Mouse (Mus musculus) lung, postnatal 10 days (tissue): ENCODE data around the gene Crybg1.
"Not testable (repeated sequence)": the region's sequence is repeated elsewhere in the genome, so short reads cannot be mapped to it uniquely, and the experiment has no call there.

Experiments
- DNase-seq: peaks from one replicate; pipeline ENCODE4 v3.0.0; 2021

Crybg1 gene

DNA sequence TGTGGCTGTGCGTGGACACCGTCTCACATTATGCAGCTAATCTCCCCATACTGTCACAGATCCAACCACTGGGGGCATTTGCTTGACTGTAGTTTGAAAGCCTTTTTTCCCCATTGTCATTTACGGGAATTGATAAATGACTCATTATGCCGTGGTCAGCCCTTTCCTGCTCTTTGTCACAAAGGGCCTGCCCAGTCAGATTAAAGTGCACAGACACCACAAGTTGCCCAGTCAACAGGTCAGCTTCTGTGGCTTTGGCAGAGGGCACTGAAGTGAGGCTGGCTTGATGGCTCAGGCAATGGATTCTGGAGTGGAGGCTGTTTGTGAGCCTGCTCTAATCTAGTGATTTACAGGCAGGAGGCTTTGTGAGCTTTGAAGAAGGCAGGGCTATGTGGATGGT, 204.9 kb downstream of the Crybg1 start:
- DNase-seq: no peak

DNA sequence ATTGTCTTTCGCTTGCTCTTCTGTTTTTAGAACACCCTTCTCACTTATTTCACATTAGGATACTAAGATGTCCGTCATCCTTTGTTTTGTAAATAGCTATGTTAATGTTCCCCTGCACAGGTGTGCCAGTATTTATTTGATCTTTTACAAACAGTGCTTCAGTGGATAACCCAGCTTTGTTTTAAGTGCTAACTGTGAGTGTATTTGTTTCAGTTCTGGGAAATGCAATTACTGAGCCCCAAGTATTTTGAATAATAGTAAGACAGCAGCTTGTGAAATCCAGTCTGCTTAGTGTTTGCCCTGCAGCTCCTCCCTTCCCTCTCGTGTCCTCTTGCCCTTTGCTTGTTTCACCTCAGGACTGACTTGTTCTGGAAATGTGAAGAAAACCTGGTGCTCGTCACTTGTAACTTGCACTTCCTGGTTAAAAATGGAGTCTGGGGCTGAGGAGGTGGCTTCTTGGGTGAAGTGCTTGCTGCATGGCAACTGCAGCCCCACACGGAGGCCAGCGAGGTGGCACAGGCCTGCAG, 209.5 kb downstream of the Crybg1 start:
- no peak for DNase-seq

DNA sequence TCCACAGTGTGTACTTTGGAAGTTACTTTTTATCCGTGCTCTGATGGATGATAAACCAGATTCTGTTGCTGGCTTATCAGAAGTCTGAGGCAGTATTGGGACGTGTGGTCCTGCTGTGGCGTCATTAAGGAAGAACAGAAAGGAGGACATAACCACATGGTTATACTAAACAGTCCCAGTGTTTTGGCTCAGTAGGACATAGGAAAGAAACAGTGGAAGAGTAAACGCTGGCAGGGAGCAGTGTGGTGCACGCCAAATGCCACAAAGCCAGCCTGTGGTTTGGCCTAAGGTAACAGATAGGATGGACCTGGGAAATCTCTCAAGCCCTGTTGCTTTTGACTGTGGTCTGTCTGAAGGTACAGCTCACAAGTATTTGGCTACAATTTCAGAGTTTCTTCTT, 220.1 kb downstream of the Crybg1 start:
- no peak for DNase-seq

DNA sequence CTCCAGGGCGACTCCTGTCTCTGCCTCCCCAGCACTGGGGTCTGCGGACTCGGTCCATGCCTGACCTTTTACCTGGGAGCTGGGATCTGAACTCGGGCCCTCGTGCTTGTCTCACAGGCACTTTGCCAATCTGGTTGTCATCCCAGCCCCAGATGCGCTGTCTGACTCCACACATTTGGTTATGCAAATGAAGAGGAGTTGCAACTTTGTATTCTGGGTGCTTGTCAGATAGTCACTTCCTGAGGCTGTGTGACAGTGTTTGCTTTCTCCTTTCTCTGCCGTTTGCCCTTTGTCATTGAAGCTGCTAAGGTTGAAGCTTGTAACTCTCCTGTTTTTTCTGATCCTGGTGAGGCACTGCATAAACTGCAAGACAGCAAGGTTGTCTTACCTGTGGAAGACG, 220.9 kb downstream of the Crybg1 start:
- no peak for DNase-seq

DNA sequence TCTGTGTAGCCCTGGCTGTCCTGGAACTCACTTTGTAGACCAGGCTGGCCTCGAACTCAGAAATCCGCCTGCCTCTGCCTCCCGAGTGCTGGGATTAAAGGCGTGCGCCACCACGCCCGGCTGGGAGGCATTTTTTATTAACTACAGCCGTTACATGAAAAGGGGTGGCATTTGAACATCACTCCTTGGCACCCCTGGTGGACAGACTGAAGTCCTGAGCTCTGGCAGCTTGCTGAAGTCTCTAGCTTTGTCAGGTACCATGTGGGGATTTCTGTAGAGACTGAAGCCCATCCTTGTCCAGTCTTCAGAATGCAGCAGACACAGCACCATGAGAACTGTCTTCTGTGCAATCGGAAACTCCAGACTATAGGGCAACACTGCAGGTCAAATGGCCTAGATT, 222.9 kb downstream of the Crybg1 start:
- DNase-seq: not testable (repeated sequence)

DNA sequence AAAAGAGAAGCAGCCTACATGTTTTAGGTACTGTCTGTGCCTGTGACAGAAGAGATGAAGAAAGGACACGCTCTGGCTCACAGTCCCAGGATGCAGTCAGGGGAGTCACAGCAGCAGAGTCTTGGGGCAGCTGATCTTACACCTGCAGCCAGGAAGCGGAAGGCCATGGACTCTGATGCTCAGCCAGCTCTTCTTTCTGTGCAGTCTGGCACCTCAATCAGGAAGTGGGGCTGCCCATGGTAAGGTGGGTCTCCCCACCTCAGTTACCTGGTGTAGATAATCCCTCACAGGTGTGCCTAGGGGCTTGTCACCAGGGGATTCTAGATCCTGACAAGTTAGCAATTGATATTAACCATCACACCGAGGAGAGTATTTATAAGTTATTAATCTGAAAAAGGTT, 225.6 kb downstream of the Crybg1 start:
- DNase-seq: no peak

DNA sequence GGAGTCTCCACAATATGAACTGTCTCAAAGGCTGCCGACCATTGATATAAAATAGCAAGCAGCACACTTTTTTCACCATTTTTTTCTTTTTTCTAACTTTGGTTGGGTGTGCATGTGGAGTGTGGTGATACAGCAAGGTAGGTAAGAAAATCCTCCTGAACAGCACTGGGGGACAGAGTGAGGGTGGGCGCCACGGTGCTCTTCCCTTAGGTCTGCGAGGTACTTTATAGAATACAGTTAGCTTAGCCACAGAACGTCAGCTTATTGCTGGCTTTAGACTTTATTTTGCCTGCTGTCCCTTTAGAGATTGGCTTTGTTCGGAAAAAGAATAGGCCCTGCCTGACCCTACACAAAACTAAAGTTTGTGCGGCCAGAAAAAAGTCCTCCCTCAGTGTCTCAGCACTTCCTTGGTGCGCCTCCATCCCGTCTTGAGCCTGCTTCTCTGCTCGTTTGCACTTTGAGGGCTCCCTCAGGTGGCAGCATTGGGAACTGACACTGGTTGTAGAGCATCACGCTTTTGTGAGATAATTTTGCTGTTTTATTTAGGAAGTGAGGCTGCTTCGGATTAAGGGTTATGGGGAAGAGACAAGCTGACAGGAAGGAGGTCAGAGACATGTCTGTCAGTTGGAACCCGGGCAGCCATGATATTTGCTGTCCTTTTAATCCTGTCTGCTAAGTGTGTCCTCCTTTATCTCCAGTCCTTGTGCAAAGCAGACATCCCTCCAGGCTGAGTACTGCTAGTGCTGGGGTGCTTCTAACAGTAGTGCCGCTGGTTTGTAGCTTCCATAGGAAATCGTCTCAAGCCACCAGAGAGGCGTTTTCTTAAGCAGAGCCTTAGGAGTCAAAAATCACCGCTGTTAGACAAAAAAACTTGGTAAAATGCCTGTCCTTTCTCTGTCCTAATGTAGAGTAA, 229.7 kb downstream of the Crybg1 start:
- peak; percentile 86 for DNase-seq

DNA sequence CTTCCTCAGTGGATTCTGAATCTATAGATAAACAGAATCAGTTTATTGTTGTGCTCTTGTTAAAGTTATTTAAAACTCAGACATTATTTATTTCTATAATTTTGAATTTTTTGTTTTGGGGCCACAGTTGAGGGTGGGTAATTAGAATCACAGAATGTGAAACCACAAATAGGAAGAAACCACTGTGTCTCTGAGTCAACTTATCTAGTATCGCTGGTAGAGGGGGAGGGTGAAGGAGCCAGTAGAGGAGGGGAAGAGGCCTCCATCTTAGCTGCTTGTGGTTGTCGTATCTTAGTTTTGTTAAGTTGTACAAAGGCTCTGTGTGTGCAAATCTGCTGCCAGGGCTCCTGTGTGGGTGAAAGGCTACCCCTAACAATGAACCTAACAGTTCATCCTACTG, 231.9 kb downstream of the Crybg1 start:
- no peak for DNase-seq

DNA sequence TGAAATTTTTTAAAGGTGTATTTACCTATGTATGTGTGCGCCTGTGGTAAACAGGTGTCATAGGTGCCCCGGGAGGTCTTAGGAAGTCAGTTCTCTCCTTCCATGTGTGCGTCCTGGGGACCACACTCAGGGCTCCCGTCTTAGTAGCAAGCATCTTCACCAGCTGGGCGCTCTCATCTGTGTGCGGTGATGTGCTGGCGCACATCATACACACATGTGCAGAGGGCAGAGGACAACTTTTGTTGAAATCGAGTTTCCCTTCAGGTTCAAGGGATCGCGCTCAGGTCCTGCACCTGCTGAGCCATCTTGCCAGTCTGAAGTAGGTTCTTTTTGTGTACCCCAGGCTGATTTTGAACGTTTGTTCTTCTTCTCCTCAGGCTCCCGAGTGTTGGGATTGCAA, 232.5 kb downstream of the Crybg1 start:
- no peak for DNase-seq

DNA sequence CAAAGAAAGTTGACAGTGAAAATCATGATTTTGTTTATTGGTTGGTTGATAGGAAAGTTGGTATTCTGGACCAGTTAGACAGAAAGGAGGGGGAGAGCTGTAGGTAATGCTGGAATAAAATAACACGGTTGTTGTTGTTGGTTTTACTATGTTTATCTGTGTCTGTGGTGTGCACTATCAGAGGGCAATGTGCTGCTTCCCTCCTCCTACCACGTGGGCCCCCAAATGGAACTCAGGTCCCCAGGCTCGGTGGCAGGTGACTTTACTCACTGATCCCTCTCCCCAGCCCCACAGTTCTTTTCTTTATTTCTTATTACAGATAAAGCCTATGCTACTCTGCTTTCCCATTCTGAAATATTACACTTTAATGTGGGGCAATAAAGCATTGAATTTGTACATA, 236.4 kb downstream of the Crybg1 start:
- no peak for DNase-seq

DNA sequence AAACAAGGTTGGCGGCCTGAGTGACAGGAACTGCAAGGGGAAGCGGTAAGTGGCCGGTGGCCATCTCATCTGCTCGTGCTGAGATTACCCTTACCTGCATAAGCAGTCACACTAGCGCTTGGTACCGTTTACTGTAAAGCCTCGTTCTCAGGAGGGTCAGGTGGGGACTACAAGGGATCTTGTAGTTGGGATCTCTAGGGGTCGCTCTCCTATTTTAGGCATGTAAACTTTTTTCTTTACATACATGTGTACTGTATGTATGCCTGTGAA, 237.8 kb downstream of the Crybg1 start:
- no peak for DNase-seq

DNA sequence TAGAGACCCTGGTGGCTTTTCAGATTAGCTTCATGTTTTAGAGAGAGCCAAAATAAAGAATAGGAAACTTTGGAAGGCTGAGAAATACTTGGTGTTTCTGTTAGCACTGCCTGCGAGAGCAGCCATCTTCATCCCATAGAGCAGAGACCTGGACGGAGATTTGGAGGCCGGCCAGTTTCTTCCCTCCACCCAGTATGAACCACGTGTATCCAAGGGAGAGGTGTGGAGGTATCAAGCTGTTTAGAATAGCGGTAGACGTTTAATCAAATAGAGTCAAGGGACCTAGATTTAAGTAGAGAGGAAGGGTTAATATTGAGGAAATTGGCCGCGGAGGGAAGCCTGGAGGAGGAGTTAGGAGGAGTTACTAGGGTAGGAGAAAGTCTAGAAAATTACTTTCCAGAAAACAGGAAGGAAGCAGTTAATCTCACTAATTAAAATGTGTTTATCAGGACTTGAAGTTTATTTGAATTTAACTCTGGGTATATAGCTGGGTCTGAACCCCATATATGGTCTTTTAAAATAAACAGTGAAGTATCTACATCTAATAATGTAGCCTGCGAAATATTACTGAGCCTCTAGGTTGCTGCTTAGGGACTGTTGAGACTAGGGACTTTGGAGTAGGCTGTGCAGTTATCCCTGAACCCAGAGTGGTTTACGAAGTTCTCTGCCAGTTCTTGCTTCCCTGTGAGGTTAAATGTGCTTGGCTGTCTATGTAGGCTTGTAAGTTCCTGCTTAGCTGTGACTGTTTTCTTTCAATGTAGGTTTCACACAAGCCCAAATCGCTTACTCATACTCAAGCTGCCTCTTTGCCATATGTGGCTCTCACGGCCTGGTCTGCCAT, 238.4 kb downstream of the Crybg1 start:
- no peak for DNase-seq

DNA sequence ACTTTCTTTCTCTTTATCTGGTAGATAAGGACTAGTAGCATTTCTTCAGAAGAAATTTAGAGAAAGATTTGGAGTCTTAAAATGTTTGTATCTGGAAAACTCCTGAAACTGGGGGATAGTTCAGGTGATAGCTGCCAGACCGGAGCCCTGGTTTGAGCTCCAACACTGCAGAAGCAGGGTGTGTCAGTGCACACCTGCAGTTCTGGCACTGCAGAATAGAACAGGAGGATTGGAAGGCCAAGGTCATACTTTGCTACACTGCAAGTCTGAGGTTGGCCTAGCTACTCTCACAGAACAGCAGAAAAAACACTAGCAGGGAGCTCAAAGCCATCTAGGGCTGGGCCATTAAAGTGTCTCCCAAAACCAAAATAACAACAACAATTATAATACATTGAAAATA, 244.1 kb downstream of the Crybg1 start:
- DNase-seq: no peak

DNA sequence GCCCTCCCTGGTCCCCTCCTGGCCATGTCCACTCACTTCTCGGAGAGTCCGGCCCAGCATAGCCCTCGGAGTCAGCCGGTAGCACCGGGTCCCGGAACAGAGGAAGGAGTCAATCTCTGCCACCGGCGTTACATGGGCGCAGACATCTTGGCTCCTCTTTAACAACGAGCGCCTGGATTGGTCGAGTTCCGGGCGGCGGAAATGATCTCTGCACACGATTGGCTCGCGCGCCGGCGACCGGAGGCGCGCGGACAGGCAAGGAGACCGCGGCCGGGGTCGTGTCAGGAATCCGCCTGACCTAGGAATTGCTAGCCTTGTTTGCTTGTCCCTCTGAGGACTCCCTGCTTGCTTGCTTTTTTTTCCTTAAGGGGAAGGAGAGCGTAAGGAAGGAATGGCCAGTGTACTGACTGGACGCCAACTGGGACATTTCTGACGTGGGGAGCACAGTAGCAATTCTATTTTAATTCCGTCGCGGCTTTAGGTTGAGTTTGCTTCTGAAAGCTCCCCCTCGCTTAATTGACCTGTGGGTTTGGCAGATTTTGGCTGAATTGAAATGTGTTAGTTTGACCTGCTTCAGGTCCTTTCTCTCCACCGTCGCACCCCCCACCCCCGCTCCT, 247.0 kb downstream of the Crybg1 start, which contains the start of the genes Qrsl1 and Rtn4ip1:
Qrsl1 (minus strand) TSS at position 168 of the 617 bp plus-strand sequence.
Rtn4ip1 (plus strand) TSS at position 230 of the 617 bp plus-strand sequence.
- DNase-seq: peak; percentile 96

DNA sequence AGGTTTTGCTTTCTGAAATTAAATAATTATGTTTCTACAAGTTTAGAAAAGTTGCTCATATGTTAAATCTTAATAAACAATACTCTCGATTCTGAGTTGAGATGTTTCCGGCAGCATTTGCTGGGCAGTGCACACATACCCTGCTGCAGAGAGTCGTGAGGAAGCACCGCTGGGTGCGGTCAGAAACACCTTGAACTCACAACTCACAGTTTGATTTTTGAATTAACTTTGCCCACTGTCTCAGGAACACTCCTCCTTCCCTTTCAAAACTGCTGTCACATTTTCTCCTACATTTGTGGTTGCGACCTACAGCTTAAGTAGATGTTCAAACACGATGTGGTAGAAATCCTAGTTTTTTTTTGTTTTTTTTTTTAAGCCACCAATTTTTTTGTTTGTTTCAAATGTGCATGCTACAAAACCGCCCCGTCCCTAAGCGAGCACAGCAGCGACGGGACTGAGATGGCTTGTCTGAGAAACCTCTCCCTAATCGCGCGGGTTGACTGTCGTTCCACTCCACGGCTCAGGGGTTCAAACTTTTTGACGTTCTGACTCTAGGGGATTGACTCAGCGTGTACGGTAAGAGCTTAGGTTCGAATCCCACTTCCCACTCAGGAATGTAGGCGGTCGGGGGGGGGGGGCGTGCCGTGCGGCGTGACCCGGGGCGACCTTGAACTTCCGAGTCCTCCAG, 247.6 kb downstream of the Crybg1 start:
- no peak for DNase-seq
